19 mouse cellular contexts compared by ENCODE assay signal in the genomic region with DNA sequence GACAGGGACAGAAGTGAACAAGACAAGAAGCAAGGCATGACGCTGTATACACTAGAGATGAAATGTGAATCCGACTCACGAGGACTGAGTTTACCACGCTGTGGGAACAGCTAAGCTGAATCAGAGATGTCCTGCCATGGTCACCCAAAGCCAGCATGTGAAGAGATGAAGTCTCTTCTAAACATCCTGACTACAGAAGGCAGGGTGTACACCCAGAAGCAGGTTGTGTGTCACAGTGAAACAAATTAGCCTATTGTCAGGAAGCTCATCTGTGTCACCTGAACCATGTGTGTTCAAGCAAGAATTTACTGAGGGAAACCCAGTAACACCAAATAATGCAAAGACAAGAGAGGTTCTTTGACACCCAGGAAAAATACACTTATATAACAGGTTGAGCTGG. TPM values are rescaled to one million over a fixed set of nuclear protein-coding genes. Genes with fewer than 3 reads are reported as not detected.
"Had no signal": no experiment of that assay in that cellular context is flagged by ENCODE, and none has a peak within 500 bp of the region (broad histone marks: within the 10 kb centered on the region; RNA-seq: fewer than 3 reads in every experiment).

No protein-coding gene starts in this region.

- H3K4me3 ChIP-seq: layer of hippocampus, adult 2 months; liver, embryonic 13.5 days; midbrain, embryonic 12.5 days; midbrain, embryonic 15.5 days; myocyte; neural tube, embryonic 13.5 days had no signal

- H3K4me1 ChIP-seq: midbrain, embryonic 15.5 days; neural tube, embryonic 13.5 days had no signal

- H3K27me3 ChIP-seq: midbrain, embryonic 15.5 days; neural tube, embryonic 13.5 days had no signal

- H3K9me3 ChIP-seq: liver, embryonic 13.5 days; midbrain, embryonic 12.5 days; midbrain, embryonic 15.5 days; neural tube, embryonic 13.5 days had no signal

- DNase-seq: kidney, adult 9 months; kidney, postnatal 25 days; layer of hippocampus, adult 9-11 months; liver, embryonic 13.5 days; lung, adult 2 months; lung, postnatal 14 days; lung, postnatal 4 days; retina, postnatal 1 day; right cerebral cortex, postnatal 25 days; thymus, adult 2 months; thymus, postnatal 14 days; thymus, postnatal 4 days had no signal

- H3K9ac ChIP-seq: liver, embryonic 13.5 days; midbrain, embryonic 12.5 days; midbrain, embryonic 15.5 days; neural tube, embryonic 13.5 days had no signal

- H3K27ac ChIP-seq: layer of hippocampus, adult 2 months; liver, embryonic 13.5 days; midbrain, embryonic 12.5 days; midbrain, embryonic 15.5 days; neural tube, embryonic 13.5 days had no signal

- H3K4me2 ChIP-seq: liver, embryonic 13.5 days; midbrain, embryonic 12.5 days; midbrain, embryonic 15.5 days; neural tube, embryonic 13.5 days had no signal

- H3K36me3 ChIP-seq: liver, embryonic 13.5 days; midbrain, embryonic 12.5 days; midbrain, embryonic 15.5 days; neural tube, embryonic 13.5 days had no signal

- ATAC-seq: intestine, postnatal 0 days; midbrain, embryonic 15.5 days had no signal

RNA-seq across cellular contexts. Expression of gene Rab20, which starts 12.9 kb away (rescaled TPM):
- total RNA-seq: layer of hippocampus, adult 2 months; megakaryocyte-erythroid progenitor cell, adult 5-6 weeks had no signal
